Mouse (Mus musculus): ENCODE measurements around the gene Ppp4r3a. TPM values are rescaled to one million over a fixed set of nuclear protein-coding genes. Genes with fewer than 3 reads are reported as not detected.

The Ppp4r3a gene
- 10 to 100 TPM; 66.5 to 80.5 TPM for total RNA-seq (2023)

DNA sequence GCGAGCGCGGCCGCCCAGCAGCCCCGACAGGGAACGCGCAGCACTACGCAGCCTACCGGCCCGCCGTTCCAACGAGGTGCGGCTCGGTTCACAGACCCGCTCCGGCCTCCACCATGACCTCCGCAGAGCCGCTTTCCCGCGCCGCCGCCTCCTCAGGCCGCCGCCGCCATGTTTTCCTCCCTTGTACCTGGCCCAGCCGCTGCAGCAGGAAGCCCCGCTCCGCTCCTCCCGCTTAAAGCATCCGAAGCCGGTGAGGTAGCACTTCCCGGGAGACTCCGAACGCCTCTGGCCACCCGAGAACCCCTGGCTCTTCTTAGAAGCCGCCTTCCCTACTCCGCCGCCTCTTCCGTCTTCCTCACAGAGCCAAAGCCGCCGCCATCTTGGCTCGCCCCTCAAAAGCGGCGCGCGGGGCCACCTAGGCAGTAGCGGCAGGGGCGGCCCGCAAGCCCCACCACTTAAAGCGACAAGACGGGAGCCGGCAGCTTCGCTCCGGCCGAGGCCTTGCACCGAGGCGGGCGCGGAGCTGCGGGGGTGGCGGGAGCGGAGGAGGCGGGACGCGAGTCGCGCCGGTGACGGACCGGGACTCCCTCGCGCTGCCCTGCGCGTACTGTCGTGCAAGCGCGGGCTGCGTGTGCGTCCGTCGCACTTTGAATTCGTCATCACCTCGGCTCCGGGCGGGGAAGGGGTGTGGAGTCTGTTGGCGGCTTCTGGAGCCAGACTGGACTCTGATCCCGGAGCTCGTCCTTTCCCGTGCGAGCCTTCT, at the start of gene Ppp4r3a:
Gene Ppp4r3a, minus strand, starts transcription at position 627 of the 763 bp plus-strand sequence.

DNA sequence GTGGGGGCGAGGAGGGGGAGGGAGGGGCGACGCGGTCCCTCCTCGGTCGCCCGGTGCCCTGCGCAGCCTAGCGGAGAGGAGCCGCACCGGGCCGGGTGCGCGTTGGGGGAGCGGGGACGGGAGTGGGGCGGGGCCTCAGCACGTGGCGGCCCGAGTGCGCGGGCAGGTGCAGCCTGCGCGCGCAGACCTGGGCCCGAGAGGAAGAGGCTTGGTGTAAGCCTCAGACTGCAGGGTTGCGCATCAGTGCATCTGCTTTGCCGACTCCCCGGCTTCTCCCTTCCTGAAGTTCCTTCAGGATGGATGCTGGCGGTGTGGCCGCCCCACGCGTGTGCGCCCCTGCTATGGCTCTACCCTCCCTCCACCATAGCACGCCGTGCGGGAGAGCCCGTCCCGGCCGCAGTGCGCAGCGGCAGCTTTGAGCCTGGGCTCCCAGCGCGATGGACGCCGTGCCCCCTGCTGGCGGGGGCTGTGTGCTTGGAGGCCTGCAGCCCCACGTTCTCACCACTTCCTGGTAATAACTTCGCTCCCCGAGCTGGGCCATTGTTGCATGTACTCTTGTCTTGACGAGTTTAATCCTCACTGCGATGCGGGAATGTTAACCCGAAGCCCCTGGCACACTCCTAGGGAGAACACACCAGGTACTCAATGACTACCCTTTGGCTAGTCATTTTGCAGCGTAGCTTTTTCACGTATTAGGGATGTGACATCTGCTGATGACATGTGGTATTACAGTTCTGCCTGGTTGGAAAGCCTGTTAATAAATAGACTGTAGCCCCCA, 54.4 kb downstream of the Ppp4r3a start, which contains the start of gene Ccdc88c:
Gene Ccdc88c, minus strand, starts transcription at position 103 of the 778 bp plus-strand sequence.

Other genes starting within 250 kb of the Ppp4r3a start
- 1 to 10 TPM; 1.1 to 1.5 TPM for gene Gpr68, start 175.5 kb downstream of the Ppp4r3a start, total RNA-seq (2023)
- gene Ccdc88c, start 54.6 kb downstream of the Ppp4r3a start, total RNA-seq (2023): 100 to 1,000 TPM; 230 to 240 TPM